Mouse (Mus musculus): ENCODE results near the gene Nmnat1.
"Not testable (repeated sequence)": the region's sequence is repeated elsewhere in the genome, so short reads cannot be mapped to it uniquely, and the experiment has no call there.

The Nmnat1 gene

GRCm38 (mm10) chr4:149489415-149490240, 4.6 kb upstream of the Nmnat1 start:
- DNase-seq (ENCODE audit: low spot score in 2 of 2): no peak

GRCm38 (mm10) chr4:149487729-149488128, 2.7 kb upstream of the Nmnat1 start:
- no peak for DNase-seq (ENCODE audit: low spot score in 2 of 2)

DNA sequence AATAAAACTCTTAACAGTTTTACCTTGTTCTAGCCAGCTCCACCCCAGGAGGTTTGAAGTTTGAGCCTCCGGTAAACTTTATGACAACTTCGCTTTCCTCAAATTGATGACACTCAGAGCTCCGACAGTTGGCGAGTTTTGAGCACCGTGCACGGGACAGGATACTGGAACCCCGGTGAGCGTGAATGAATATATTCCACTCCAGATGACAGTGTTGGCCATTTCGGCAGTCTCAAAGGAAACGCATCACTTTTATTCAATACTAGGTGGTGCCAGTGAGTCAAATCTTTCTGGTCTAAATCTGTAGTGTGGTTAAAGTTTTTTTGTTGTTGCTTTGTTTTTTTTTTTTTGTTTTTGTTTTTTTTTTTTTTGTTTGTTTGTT, 814 bp upstream of the Nmnat1 start:
- DNase-seq (ENCODE audit: low spot score in 2 of 2): no peak

- DNase-seq (ENCODE audit: low spot score in 2 of 2): no peak
Observed at GRCm38 (mm10) chr4:149484566-149484965, 436 bp downstream of the Nmnat1 start.

DNA sequence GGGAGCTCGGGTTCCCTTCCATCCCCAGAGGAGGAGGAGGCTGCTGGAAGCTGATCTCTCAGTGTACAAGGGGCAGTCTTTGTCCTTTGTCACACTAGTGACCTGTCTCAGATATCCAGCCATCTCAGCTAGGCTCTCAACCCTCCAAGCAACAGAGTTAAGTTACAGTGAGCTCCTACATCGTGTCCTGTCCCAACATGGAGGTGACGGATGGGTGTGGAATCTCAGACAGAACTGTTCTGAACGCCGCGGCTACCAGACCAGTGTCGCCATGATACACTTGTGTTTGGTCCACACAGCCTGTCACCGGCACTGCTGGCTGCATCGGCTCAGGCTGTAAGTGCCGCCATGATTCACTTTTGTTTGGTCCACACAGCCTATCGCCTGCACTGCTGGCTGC, 7.9 kb downstream of the Nmnat1 start, which contains the start of gene Tmem274:
Tmem274 (plus strand) TSS at position 301 of the 400 bp plus-strand sequence.
- no peak for DNase-seq (ENCODE audit: low spot score in 2 of 2)

- DNase-seq (ENCODE audit: low spot score in 2 of 2): no peak
Observed at GRCm38 (mm10) chr4:149475096-149475495, 9.9 kb downstream of the Nmnat1 start.

GRCm38 (mm10) chr4:149469557-149469956, 15.4 kb downstream of the Nmnat1 start:
- no peak for DNase-seq (ENCODE audit: low spot score in 2 of 2)

DNA sequence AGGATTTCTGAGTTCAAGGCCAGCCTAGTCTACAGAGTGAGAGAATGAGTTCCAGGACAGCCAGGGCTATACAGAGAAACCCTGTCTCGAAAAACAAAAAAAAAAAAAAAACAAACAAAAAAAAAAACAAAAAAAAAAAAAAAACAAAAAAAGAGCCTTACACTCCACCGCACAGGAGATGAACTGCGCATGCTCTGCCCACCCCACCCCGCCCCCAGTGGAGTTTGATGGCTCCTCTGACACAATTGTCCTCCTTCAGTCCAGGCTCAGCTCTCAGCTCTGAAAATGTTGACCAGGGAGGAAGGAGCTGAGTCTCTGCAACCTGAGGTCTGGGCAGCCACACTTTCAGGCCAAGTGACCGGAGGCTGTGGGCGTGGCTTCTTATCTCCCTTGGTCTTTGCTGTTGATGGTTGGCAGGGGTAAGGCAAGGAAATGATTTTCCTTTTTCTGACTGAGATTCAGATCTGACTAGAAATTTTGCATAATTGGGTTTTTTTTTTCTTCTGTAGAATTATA, 21.5 kb downstream of the Nmnat1 start:
- DNase-seq (ENCODE audit: low spot score in 2 of 2): no peak

- no peak for DNase-seq (ENCODE audit: low spot score in 2 of 2)
Observed at GRCm38 (mm10) chr4:149462305-149462971, 22.6 kb downstream of the Nmnat1 start.

- no peak for DNase-seq (ENCODE audit: low spot score in 2 of 2)
Observed at GRCm38 (mm10) chr4:149461579-149462304, 23.3 kb downstream of the Nmnat1 start.

DNA sequence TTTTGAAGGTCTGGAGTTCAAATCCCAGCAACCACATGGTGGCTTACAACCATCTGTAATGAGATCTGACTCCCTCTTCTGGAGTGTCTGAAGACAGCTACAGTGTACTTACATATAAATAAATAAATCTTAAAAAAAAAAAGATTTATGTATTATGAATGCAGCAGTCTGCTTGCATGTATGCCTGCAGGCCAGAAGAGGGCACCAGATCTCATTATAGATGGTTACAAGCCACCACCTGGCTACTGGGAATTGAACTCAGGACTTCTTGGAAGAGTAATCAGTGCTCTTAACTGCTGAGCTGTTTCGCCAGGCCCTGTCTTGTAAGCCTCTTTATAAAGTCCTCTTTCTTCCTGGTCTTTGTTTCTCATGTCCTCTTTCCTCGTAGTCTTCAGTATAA, 24.5 kb downstream of the Nmnat1 start:
- DNase-seq (ENCODE audit: low spot score in 2 of 2): not testable (repeated sequence)

GRCm38 (mm10) chr4:149459425-149459824, 25.6 kb downstream of the Nmnat1 start:
- no peak for DNase-seq (ENCODE audit: low spot score in 2 of 2)

DNA sequence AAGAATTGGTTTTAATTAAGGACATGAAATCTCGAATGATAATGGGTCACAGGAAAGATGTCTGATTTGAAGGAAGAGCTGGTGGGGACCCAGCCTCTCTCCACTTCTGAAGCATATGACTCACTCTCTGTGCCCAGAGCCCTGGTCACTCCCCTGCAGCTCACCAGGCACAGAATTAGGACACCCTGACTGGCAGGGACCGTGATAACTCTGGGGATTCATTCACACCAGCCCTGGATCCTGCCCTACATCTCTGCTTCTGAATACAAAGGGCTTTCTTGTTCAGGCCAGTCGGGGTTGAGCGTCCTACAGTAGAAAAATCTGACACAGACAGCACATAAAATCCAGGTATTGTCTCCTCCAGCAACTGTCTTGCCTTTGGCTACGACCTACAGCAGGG, 26.5 kb downstream of the Nmnat1 start:
- DNase-seq (ENCODE audit: low spot score in 2 of 2): no peak

DNA sequence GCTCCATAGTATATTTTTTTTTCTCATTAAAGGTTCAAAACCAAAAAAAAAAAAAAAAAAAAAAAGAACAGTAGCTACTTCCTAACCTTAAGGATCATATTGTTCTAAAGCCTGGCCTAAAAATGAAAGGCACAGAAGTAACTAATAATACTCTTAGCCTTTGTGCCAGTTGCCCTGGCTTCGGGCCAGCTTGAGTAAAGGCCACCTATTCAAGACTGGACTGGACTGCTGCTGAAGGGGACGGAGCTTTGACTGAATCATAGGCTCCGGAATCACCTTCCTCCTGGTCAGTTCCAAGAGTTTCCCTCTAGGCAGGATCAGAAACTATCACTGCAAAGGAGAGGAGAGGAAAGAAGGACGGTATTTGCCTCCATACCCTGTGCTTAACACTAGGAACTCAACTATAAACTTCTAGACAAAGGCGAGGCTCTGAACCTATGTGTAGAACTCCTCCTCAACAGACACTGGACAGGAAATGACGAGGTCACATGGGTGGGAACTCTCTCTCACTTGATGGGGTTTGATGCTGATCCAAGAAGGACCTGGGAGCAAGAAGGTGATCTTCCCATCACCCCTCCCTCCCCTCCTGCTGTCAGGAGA, 27.1 kb downstream of the Nmnat1 start:
- DNase-seq (ENCODE audit: low spot score in 2 of 2): no peak

DNA sequence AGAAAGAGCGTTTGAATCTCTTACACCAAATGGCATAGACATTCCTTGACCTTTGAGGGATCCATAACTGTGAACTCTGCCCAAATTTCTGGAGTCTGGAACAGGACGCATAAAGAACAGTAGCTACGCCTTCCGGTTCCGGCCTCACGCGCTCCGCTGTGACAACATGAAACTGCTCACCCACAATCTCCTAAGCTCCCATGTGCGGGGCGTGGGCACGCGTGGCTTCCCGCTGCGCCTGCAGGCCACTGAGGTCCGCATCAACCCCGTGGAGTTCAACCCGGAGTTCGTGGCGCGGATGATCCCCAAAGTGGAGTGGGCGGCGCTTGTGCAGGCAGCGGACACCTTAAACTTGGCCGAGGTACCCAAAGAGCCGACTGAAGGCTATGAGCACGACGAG, 27.8 kb downstream of the Nmnat1 start:
- not testable (repeated sequence) for DNase-seq (ENCODE audit: low spot score in 2 of 2)

DNA sequence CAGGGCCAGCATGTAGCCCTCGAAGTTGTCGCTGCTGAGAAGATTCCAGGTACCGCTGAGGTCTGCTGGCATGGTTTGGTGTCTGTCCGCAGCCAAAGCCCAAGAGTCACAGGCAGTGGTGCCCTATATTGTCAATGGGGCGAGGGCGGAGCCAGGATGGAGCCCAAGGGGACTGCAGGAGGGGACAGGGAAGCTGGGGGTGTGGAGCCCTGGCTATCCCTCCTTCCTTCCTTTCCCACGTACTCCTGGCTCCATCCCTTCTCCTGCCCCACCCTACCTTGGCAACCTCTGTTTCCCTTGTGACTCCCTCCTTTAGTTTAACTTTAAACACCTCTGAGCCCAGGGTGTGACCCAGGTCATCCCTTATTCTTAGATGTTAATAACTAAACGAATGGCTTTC, 30.1 kb downstream of the Nmnat1 start, which contains the start of gene Rbp7:
Rbp7 (minus strand) TSS at position 100 of the 400 bp plus-strand sequence.
- no peak for DNase-seq (ENCODE audit: low spot score in 2 of 2)

- DNase-seq (ENCODE audit: low spot score in 2 of 2): no peak
Observed at GRCm38 (mm10) chr4:149454263-149454662, 30.7 kb downstream of the Nmnat1 start.

GRCm38 (mm10) chr4:149453656-149454055, 31.3 kb downstream of the Nmnat1 start:
- DNase-seq (ENCODE audit: low spot score in 2 of 2): no peak

GRCm38 (mm10) chr4:149450636-149451035, 34.4 kb downstream of the Nmnat1 start:
- no peak for DNase-seq (ENCODE audit: low spot score in 2 of 2)

DNA sequence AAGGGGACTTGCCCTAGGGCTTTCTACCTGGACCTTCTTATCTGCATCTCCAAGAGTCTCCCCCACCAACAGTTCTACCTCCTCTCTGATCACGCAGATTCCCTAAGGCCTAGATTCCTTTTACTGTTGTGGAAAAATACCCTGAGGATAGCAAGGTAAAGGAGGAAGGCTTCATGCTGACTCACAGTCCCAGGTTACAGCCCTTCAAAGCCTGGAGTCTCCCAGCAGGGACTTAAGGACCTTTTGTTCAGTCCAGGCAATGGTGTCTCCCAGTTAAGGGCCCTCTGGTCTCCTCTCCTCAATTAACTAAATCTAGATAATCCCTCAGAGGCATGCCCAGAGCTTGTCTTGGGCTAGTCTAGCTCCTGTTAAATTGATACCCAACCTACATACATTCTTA, 38.7 kb downstream of the Nmnat1 start:
- DNase-seq (ENCODE audit: low spot score in 2 of 2): no peak

DNA sequence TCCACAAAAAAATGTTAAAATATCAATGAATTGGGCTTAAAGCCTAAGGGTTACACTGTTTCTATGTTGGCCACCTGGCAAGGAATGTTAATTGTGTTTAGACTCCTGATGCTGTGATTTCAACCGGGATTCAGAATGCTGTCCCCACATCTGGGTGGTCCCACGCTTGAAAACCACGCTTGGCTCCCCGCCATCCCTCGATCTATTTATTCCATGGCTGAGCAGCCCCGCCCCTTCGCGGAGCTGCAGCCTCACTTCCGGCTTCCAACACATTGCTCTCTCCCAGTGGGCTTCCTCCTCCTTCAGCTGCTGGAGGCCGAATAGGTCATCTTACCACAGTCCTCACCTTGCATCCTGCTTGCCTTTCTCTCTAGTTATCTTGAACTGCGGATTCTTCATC, 39.1 kb downstream of the Nmnat1 start:
- peak in 1 of 2 experiments; percentile 14 for DNase-seq (ENCODE audit: low spot score in 2 of 2)

All from frontal cortex, postnatal 25 days (tissue).